Mouse (Mus musculus) heart, adult 2 months (tissue): ENCODE measurements around the gene Slc16a10.

Experiments used
- CTCF ChIP-seq: fragments of 200-600 bp; IDR thresholded peaks from 2 replicates; pipeline ENCODE4 v1.8.1; 2022; ENCODE audit warnings: antibody characterized with exemption, mild to moderate bottlenecking, moderate library complexity
- EP300 ChIP-seq: fragments of 200-500 bp; IDR thresholded peaks from 2 replicates; pipeline ENCODE4 v1.6.1; 2011; ENCODE audit warnings: low read depth, low read length, control low read depth; ENCODE audit not compliant: insufficient read depth
- POLR2A ChIP-seq: fragments of 200-500 bp; IDR thresholded peaks from 2 replicates; pipeline ENCODE4 v1.6.1; 2011; ENCODE audit warnings: mild to moderate bottlenecking, low read depth, low read length, control low read depth; ENCODE audit not compliant: insufficient read depth

- no peak for TF ChIP-seq CTCF
- no peak for TF ChIP-seq POLR2A
- TF ChIP-seq EP300: no peak
Measured at GRCm38 (mm10) chr10:40030716-40031115, 111.3 kb downstream of the Slc16a10 start.
